Mouse (Mus musculus) lung, embryonic 14.5 days (tissue): ENCODE measurements at regions not wholly inside any gene's neighbourhood (a gene's known extent, or its start where the extent isn't known, plus 50 kb on each side); places are given as distances from the start of the nearest gene placed in this dataset.

Experiments used
- ATAC-seq: fragments of 200-750 bp; cut with Nextera tagmentation; 2 replicates; pipeline ENCODE4 v1.8.0; 2017; ENCODE audit warnings: mild to moderate bottlenecking, moderate TSS enrichment, moderate library complexity; ENCODE audit not compliant: insufficient read depth
- DNase-seq: peaks from one replicate; pipeline ENCODE4 v3.0.0-alpha.2; 2015
- H3K27ac ChIP-seq: fragments of 300-500 bp; sonication (generic); 2 replicates; pipeline ENCODE4 v1.5.1; 2014; ENCODE audit warnings: low read depth, mild to moderate bottlenecking, moderate library complexity
- H3K27me3 ChIP-seq: fragments of 300-500 bp; sonication (generic); 2 replicates; pipeline ENCODE4 v1.6.1; 2014; ENCODE audit warnings: low read length, control low read depth; ENCODE audit not compliant: insufficient read depth
- H3K36me3 ChIP-seq: fragments of 300-500 bp; sonication (generic); 2 replicates; pipeline ENCODE4 v1.6.1; 2014; ENCODE audit warnings: control low read depth; ENCODE audit not compliant: insufficient read depth
- H3K4me1 ChIP-seq: fragments of 300-500 bp; sonication (generic); 2 replicates; pipeline ENCODE4 v1.6.1; 2014; ENCODE audit warnings: antibody characterized with exemption, control low read depth; ENCODE audit not compliant: insufficient read depth
- H3K4me2 ChIP-seq: fragments of 300-500 bp; sonication (generic); 2 replicates; pipeline ENCODE4 v1.6.1; 2014; ENCODE audit warnings: mild to moderate bottlenecking
- H3K4me3 ChIP-seq: fragments of 300-500 bp; sonication (generic); 2 replicates; pipeline ENCODE4 v1.5.1; 2014; ENCODE audit warnings: low read depth, low read length
- H3K9ac ChIP-seq: fragments of 300-500 bp; sonication (generic); 2 replicates; pipeline ENCODE4 v1.6.1; 2014
- H3K9me3 ChIP-seq: fragments of 300-500 bp; sonication (generic); 2 replicates; pipeline ENCODE4 v1.6.1; 2016; ENCODE audit warnings: low read depth, low read length, control low read depth
- CTCF ChIP-seq: IDR thresholded peaks from 2 replicates; pipeline ENCODE4 v1.5.1; 2016; ENCODE audit warnings: antibody characterized with exemption, low read depth
- WGBS: fragments of 180-500 bp; shearing (Covaris S2); extraction: QIAGEN DNeasy Blood & Tissue Kit; methylation state at CpG from one replicate; pipeline ENCODE4 v1.1.7; 2014; 5-methylcytosine and 5-hydroxymethylcytosine counted together

DNA sequence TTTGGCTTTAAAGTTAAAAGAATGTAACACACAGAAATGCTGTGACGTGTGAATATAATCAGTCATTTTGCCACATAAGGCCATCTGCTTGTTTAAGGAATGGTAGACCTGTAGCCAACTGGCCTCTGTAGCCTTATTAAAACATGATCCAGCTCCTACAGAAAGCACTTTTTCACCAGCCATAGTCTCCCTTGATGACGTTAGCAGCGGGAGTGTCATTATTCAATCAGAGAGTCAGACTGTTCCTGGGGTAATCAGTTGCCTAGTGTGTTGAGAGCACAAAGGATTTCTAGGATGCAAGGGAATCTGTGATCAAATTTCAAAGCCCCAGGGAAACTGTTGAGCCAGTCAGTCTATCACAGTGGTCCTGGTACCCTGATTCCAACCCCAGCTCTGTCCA is 260.3 kb upstream of the Rag2 start:
- Histone ChIP-seq H3K4me2 (no peak overlapping the region), H3K9me3 (no peaks in the 10 kb centered on the region), H3K36me3 (no peaks in the 10 kb centered on the region), H3K27me3 (no peaks in the 10 kb centered on the region), H3K4me3 (no peak overlapping the region), H3K27ac (no peak overlapping the region), H3K9ac (no peak overlapping the region), H3K4me1 (no peaks in the 10 kb centered on the region)
- DNase-seq = no peak
- no peak for TF ChIP-seq CTCF
- no peak for ATAC-seq
- 54% methylated on average over 3 of the region's 3 CpGs for WGBS

DNA sequence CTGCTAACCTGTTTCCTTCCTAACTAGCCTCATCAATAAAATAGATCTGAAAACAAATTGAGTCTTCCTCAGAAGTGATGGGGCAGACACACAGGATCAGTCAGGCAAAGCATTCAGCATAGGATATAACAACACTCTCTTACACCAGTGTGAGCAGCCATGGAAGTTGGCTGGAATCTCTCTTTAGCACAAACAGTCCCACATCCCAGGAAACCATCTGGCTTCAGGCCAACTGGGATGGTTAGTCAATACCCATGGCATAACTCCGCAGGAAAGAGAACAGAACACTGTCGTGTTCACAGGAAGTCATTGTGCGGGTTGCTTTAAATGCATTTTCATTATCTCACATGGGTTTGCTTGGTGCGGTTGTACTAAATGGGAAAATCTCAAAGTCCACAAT is 256.2 kb upstream of the Rag2 start:
- Histone ChIP-seq H3K4me3 (no peak overlapping the region), H3K27me3 (no peaks in the 10 kb centered on the region), H3K4me1 (no peaks in the 10 kb centered on the region), H3K9ac (no peak overlapping the region), H3K4me2 (no peak overlapping the region), H3K9me3 (no peaks in the 10 kb centered on the region), H3K27ac (no peak overlapping the region), H3K36me3 (no peaks in the 10 kb centered on the region)
- WGBS = 58% methylated on average over 4 of the region's 4 CpGs
- peak; percentile 69 for ATAC-seq
- no peak for TF ChIP-seq CTCF
- peak; percentile 58 for DNase-seq

DNA sequence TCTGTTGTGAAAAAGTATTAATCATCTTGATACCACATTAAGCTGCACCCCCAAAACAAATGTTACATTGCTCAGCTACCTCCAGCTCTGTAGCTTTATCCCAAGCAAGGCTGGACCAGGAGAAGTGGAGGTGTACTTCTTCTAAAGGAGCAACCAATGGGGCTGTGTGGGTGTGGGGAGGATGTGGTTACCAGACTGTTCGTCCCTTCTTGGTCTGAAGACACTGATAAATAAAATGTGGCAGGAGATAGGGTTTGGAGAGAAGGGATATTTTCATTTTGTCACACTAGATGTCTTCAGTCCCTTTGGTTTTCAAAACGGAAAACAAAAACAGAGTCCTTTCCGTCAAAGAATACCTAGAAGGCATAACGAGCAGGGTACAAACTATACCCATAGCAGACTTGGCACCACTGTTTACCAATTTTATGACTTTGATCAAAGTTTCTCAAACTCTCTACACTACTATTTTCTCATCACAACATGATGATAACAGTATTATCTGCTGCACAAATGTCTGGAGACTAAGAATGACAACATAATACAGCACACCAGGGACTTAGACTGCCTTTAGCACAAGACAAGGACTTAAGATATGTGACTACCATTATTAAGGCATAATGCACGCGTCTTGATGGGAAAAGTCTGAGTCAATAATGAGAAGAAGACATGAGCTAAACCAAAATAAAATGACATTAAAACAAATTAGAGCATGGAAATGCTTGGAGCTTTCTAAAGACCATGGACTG is 253.4 kb upstream of the Rag2 start:
- ATAC-seq = no peak
- TF ChIP-seq CTCF = no peak
- no peak for DNase-seq
- H3K4me3 ChIP-seq = no peak overlapping the region
- 85% methylated on average over 6 of the region's 6 CpGs for WGBS
- H3K27me3 ChIP-seq = no peaks in the 10 kb centered on the region
- H3K36me3 ChIP-seq = no peaks in the 10 kb centered on the region
- H3K9me3 ChIP-seq = no peaks in the 10 kb centered on the region
- no peak overlapping the region for H3K27ac ChIP-seq
- no peak overlapping the region for H3K9ac ChIP-seq
- H3K4me2 ChIP-seq = no peak overlapping the region
- no peaks in the 10 kb centered on the region for H3K4me1 ChIP-seq

DNA sequence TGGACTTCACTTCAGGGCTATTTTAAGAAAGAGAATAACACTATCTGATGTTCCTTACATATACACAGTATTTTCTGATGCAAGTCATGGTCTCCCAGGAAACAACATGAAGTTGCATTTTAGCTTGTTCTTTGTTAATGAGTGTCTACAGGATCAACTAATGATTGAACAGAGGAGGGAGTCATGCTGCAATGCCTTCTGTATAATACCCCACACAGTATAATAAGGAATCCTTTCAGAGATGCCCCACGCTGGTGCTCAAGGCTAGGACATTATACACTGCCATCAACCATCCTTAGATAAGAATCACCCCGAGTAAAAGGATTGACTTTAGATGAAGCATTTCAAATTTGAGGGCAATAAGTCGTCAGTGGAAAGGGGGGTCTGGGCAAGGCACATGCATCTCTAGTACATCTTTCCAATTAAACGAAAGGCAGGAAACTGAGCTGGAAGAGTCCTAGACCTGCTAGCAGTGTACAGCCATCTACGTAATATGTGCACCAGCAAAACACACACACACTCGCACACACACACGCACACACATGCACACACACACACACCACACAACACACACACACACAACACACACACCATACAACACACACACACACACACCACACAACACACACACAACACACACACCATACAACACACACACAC is 252.6 kb upstream of the Rag2 start:
- H3K4me1 ChIP-seq = no peaks in the 10 kb centered on the region
- H3K27ac ChIP-seq = no peak overlapping the region
- H3K4me2 ChIP-seq = no peak overlapping the region
- ATAC-seq (no peak), DNase-seq (no peak)
- H3K27me3 ChIP-seq = no peaks in the 10 kb centered on the region
- no peak for TF ChIP-seq CTCF
- H3K4me3 ChIP-seq = no peak overlapping the region
- WGBS = 81% methylated on average over 7 of the region's 7 CpGs
- H3K9ac ChIP-seq = no peak overlapping the region
- no peaks in the 10 kb centered on the region for H3K36me3 ChIP-seq
- no peaks in the 10 kb centered on the region for H3K9me3 ChIP-seq

DNA sequence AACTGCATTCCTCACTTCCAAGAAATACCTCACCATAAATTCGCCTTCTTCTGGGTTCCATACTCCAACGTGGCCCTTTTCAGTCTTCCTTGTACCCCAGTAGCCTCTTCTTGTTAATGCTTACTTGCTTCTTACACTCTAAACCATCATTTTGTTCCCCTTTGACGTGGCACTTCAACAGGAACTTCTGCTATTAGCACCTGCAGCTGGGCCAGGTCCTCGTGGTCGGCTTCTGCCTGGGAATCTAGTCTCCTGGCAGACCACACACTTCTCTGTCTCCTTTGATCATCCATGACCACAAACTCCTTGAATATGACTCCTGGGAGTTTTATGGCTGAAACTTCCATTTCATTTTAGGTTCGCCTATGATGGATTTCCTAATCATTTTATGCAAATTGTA is 243.9 kb upstream of the Rag2 start:
- Histone ChIP-seq H3K9me3 (no peaks in the 10 kb centered on the region), H3K4me1 (no peaks in the 10 kb centered on the region), H3K4me3 (no peak overlapping the region), H3K4me2 (no peak overlapping the region), H3K27me3 (no peaks in the 10 kb centered on the region), H3K36me3 (no peaks in the 10 kb centered on the region), H3K27ac (no peak overlapping the region), H3K9ac (no peak overlapping the region)
- 71% methylated on average over 6 of the region's 6 CpGs for WGBS
- ATAC-seq (no peak), DNase-seq (no peak)
- no peak for TF ChIP-seq CTCF

DNA sequence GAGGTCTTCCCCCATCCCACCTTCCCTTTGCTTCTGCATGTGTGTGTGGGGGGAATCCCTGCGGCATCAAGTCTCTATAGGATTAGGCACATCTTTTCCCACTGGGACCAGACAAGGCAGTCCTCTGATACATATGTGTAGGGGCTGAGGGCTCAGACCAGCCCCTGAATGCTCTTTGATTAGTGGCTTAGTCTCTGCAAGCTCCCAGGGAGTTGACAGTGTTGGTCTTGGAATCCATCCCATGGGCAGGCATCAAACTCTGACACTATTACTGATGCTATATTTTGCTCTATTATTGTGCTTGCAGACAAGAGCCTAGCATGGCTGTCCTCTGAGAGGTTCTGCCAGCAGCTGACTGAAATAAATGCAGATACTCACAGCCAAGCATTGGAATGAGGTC is 209.5 kb upstream of the Rag2 start:
- Histone ChIP-seq H3K9me3 (no peaks in the 10 kb centered on the region), H3K36me3 (no peaks in the 10 kb centered on the region), H3K4me1 (0 out of 2 replicates have a peak, but pooled peaks cover 3% of the 10 kb centered on the region), H3K9ac (no peak overlapping the region), H3K4me3 (no peak overlapping the region), H3K4me2 (no peak overlapping the region), H3K27me3 (no peaks in the 10 kb centered on the region), H3K27ac (no peak overlapping the region)
- no peak for TF ChIP-seq CTCF
- DNase-seq (peak; percentile 8), ATAC-seq (no peak)
- 81% methylated on average over 1 of the region's 1 CpGs for WGBS

DNA sequence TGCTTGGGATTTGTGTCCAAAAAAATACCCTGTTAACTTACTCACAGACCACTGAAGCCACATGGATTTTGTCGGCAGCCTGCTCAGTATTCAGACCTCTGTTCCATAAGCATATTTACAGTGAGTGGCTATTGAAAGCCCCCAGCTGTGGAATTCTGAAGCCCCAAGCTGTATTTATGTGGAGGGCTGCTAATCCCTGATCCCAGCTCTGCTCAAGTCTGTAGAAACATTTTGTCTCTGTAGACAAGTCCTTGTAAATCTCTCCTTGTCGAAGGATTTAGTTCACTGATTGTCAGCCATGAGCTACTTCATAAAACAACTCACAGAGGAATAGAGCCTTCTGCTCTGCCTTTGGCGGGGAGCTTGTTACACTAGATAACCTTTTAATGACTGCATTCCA is 207.8 kb upstream of the Rag2 start:
- Histone ChIP-seq H3K9ac (no peak overlapping the region), H3K4me1 (0 out of 2 replicates have a peak, but pooled peaks cover 3% of the 10 kb centered on the region), H3K4me2 (no peak overlapping the region), H3K27me3 (no peaks in the 10 kb centered on the region), H3K36me3 (no peaks in the 10 kb centered on the region), H3K4me3 (no peak overlapping the region), H3K9me3 (no peaks in the 10 kb centered on the region), H3K27ac (peak overlapping the region; percentile 36; the same call in 1 of the 2 replicates)
- ATAC-seq (peak; percentile 97), DNase-seq (peak; percentile 88)
- TF ChIP-seq CTCF = no peak
- WGBS = 39% methylated on average over 3 of the region's 3 CpGs
